Mouse (Mus musculus): ENCODE measurements at regions not wholly inside any gene's neighbourhood (a gene's known extent, or its start where the extent isn't known, plus 50 kb on each side); places are given as distances from the start of the nearest gene placed in this dataset.

- H3K4me3 ChIP-seq (replicated peaks) = no peak overlapping the region
- no peak overlapping the region for H3K4me2 ChIP-seq (replicated peaks)
- H3K9ac ChIP-seq (replicated peaks) = no peak overlapping the region
- ATAC-seq = peak; percentile 82
- peak overlapping the region; percentile 39; the same call in 1 of the 2 replicates for H3K27ac ChIP-seq
- H3K27me3 ChIP-seq = no peaks in the 10 kb centered on the region
- 33% methylated on average over 3 of the region's 3 CpGs for WGBS
- H3K4me1 ChIP-seq (replicated peaks) = peaks cover 9% of the 10 kb centered on the region; the same call in 1 of the 2 replicates
- no peaks in the 10 kb centered on the region for H3K9me3 ChIP-seq
- H3K36me3 ChIP-seq = no peaks in the 10 kb centered on the region
These were observed 686.0 kb downstream of the Nedd1 start for GRCm38 (mm10) chr10:92036176-92036575.

- H3K4me2 ChIP-seq (replicated peaks) = no peak overlapping the region
- H3K9ac ChIP-seq (replicated peaks) = no peak overlapping the region
- H3K27ac ChIP-seq = no peak overlapping the region
- no peak overlapping the region for H3K4me3 ChIP-seq (replicated peaks)
- H3K27me3 ChIP-seq = no peaks in the 10 kb centered on the region
- no peaks in the 10 kb centered on the region for H3K36me3 ChIP-seq
- ATAC-seq = 0 out of 2 replicates have a peak, but pooled peaks have one; percentile 55
- peaks cover 7% of the 10 kb centered on the region for H3K4me1 ChIP-seq (replicated peaks)
- H3K9me3 ChIP-seq = no peaks in the 10 kb centered on the region
- WGBS = 42% methylated on average over 4 of the region's 4 CpGs
These were observed 692.0 kb downstream of the Nedd1 start for GRCm38 (mm10) chr10:92030221-92030620.

GRCm38 (mm10) chr10:92024203-92024602 lies 698.0 kb downstream of the Nedd1 start:
- Histone ChIP-seq H3K27me3 (no peaks in the 10 kb centered on the region), H3K9me3 (no peaks in the 10 kb centered on the region), H3K4me1 (replicated peaks) (0 out of 2 replicates have a peak, but pooled peaks cover 7% of the 10 kb centered on the region), H3K36me3 (no peaks in the 10 kb centered on the region), H3K4me2 (replicated peaks) (no peak overlapping the region), H3K27ac (peak overlapping the region; percentile 48; the same call in 1 of the 2 replicates), H3K4me3 (replicated peaks) (no peak overlapping the region), H3K9ac (replicated peaks) (no peak overlapping the region)
- WGBS = 24% methylated on average over 1 of the region's 1 CpGs
- ATAC-seq = no peak

- no peak overlapping the region for H3K9ac ChIP-seq (replicated peaks)
- no peaks in the 10 kb centered on the region for H3K36me3 ChIP-seq
- H3K27ac ChIP-seq = no peak overlapping the region
- H3K4me2 ChIP-seq (replicated peaks) = no peak overlapping the region
- no peak overlapping the region for H3K4me3 ChIP-seq (replicated peaks)
- no peaks in the 10 kb centered on the region for H3K9me3 ChIP-seq
- no peaks in the 10 kb centered on the region for H3K27me3 ChIP-seq
- 0 out of 2 replicates have a peak, but pooled peaks cover 7% of the 10 kb centered on the region for H3K4me1 ChIP-seq (replicated peaks)
- 90% methylated on average over 1 of the region's 1 CpGs for WGBS
- no peak for ATAC-seq
These were observed 701.2 kb downstream of the Nedd1 start for GRCm38 (mm10) chr10:92021036-92021435.

- Histone ChIP-seq H3K9ac (replicated peaks) (no peak overlapping the region), H3K4me1 (replicated peaks) (peaks cover 16% of the 10 kb centered on the region), H3K4me3 (replicated peaks) (no peak overlapping the region), H3K36me3 (no peaks in the 10 kb centered on the region), H3K27ac (peak overlapping the region; percentile 60), H3K9me3 (no peaks in the 10 kb centered on the region), H3K27me3 (no peaks in the 10 kb centered on the region), H3K4me2 (replicated peaks) (peak overlapping the region; percentile 6; the same call in 1 of the 2 replicates)
- peak; percentile 83 for ATAC-seq
- 10% methylated on average over 10 of the region's 10 CpGs for WGBS
These were observed 712.7 kb downstream of the Nedd1 start for GRCm38 (mm10) chr10:92009551-92009950.

- H3K9ac ChIP-seq (replicated peaks) = no peak overlapping the region
- H3K4me3 ChIP-seq (replicated peaks) = no peak overlapping the region
- H3K9me3 ChIP-seq = no peaks in the 10 kb centered on the region
- H3K36me3 ChIP-seq = no peaks in the 10 kb centered on the region
- H3K4me2 ChIP-seq (replicated peaks) = no peak overlapping the region
- ATAC-seq = no peak
- 56% methylated on average over 2 of the region's 2 CpGs for WGBS
- H3K27me3 ChIP-seq = no peaks in the 10 kb centered on the region
- no peak overlapping the region for H3K27ac ChIP-seq
- H3K4me1 ChIP-seq (replicated peaks) = peaks cover 16% of the 10 kb centered on the region
These were observed 714.3 kb downstream of the Nedd1 start for GRCm38 (mm10) chr10:92007891-92008290.

- WGBS = 12% methylated on average over 3 of the region's 3 CpGs
These were observed 715.8 kb downstream of the Nedd1 start for GRCm38 (mm10) chr10:92006467-92006866.

GRCm38 (mm10) chr10:91991040-91991439 lies 731.2 kb downstream of the Nedd1 start:
- ATAC-seq = peak; percentile 80
- 50% methylated on average over 4 of the region's 4 CpGs for WGBS
- H3K27me3 ChIP-seq = no peaks in the 10 kb centered on the region
- H3K4me2 ChIP-seq (replicated peaks) = no peak overlapping the region
- no peak overlapping the region for H3K4me3 ChIP-seq (replicated peaks)
- H3K4me1 ChIP-seq (replicated peaks) = peaks cover 16% of the 10 kb centered on the region
- H3K36me3 ChIP-seq = no peaks in the 10 kb centered on the region
- H3K9me3 ChIP-seq = no peaks in the 10 kb centered on the region
- peak overlapping the region; percentile 70; the same call in 1 of the 2 replicates for H3K27ac ChIP-seq
- H3K9ac ChIP-seq (replicated peaks) = no peak overlapping the region

More at GRCm38 (mm10) chr10:92006467-92006866, 715.8 kb downstream of the Nedd1 start:
- H3K9me3 ChIP-seq = no peaks in the 10 kb centered on the region
- ATAC-seq = no peak
- H3K36me3 ChIP-seq = no peaks in the 10 kb centered on the region
- no peak overlapping the region for H3K4me2 ChIP-seq (replicated peaks)
- H3K27me3 ChIP-seq = no peaks in the 10 kb centered on the region
- no peak overlapping the region for H3K4me3 ChIP-seq (replicated peaks)
- peaks cover 16% of the 10 kb centered on the region for H3K4me1 ChIP-seq (replicated peaks)
- no peak overlapping the region for H3K9ac ChIP-seq (replicated peaks)
- H3K27ac ChIP-seq = no peak overlapping the region

GRCm38 (mm10) chr10:91988364-91988763 lies 733.9 kb downstream of the Nedd1 start:
- 0 out of 2 replicates have a peak overlapping the region, but pooled peaks have one; percentile 30 for H3K27ac ChIP-seq
- WGBS = 26% methylated on average over 8 of the region's 8 CpGs
- ATAC-seq = peak; percentile 67; the same call in 1 of the 2 replicates

GRCm38 (mm10) chr10:91979841-91980240 lies 742.4 kb downstream of the Nedd1 start:
- Histone ChIP-seq H3K9ac (replicated peaks) (no peak overlapping the region), H3K9me3 (no peaks in the 10 kb centered on the region), H3K27ac (no peak overlapping the region), H3K4me3 (replicated peaks) (no peak overlapping the region), H3K4me1 (replicated peaks) (0 out of 2 replicates have a peak, but pooled peaks cover 4% of the 10 kb centered on the region), H3K36me3 (no peaks in the 10 kb centered on the region), H3K4me2 (replicated peaks) (no peak overlapping the region), H3K27me3 (no peaks in the 10 kb centered on the region)
- no peak for ATAC-seq
- WGBS = 93% methylated on average over 2 of the region's 2 CpGs

More at GRCm38 (mm10) chr10:91988364-91988763, 733.9 kb downstream of the Nedd1 start:
- Histone ChIP-seq H3K9me3 (no peaks in the 10 kb centered on the region), H3K4me3 (replicated peaks) (no peak overlapping the region), H3K4me2 (replicated peaks) (no peak overlapping the region), H3K9ac (replicated peaks) (no peak overlapping the region), H3K4me1 (replicated peaks) (peaks cover 19% of the 10 kb centered on the region), H3K27me3 (no peaks in the 10 kb centered on the region), H3K36me3 (no peaks in the 10 kb centered on the region)

- Histone ChIP-seq H3K36me3 (no peaks in the 10 kb centered on the region), H3K9me3 (no peaks in the 10 kb centered on the region), H3K4me2 (replicated peaks) (no peak overlapping the region), H3K4me3 (replicated peaks) (no peak overlapping the region), H3K4me1 (replicated peaks) (peaks cover 11% of the 10 kb centered on the region), H3K27me3 (no peaks in the 10 kb centered on the region), H3K9ac (replicated peaks) (no peak overlapping the region), H3K27ac (no peak overlapping the region)
- ATAC-seq = no peak
- WGBS = 96% methylated on average over 2 of the region's 2 CpGs
These were observed 750.3 kb downstream of the Nedd1 start for GRCm38 (mm10) chr10:91971951-91972350.

- no peaks in the 10 kb centered on the region for H3K36me3 ChIP-seq
- H3K9ac ChIP-seq (replicated peaks) = no peak overlapping the region
- WGBS = 42% methylated on average over 18 of the region's 18 CpGs
- no peaks in the 10 kb centered on the region for H3K9me3 ChIP-seq
- ATAC-seq = peak; percentile 83
- peak overlapping the region; percentile 80 for H3K27ac ChIP-seq
- peak overlapping the region; percentile 29 for H3K4me2 ChIP-seq (replicated peaks)
- no peaks in the 10 kb centered on the region for H3K27me3 ChIP-seq
- peaks cover 11% of the 10 kb centered on the region for H3K4me1 ChIP-seq (replicated peaks)
- no peak overlapping the region for H3K4me3 ChIP-seq (replicated peaks)
These were observed 754.5 kb downstream of the Nedd1 start for GRCm38 (mm10) chr10:91967570-91968310.

All from midbrain, embryonic 13.5 days (tissue).